7 mouse cellular contexts compared by ENCODE assay signal in genomic region chr4:95160465-95160864, GRCm38 (mm10).
DNase-seq lines count a peak whose midpoint lies in the region; ATAC-seq and TF ChIP-seq lines count a peak whose summit lies in the region.

No protein-coding gene starts in this region.

- H3K9ac ChIP-seq in lung, postnatal 0 days (replicated peaks; ENCODE audit: low read depth) = no peak overlapping the region
- H3K9ac ChIP-seq in forebrain, embryonic 14.5 days (ENCODE audit: low read length) = no peak overlapping the region; the same call in 1 of the 2 replicates
- no peak overlapping the region for H3K9ac ChIP-seq in limb, embryonic 15.5 days
- peak overlapping the region; percentile 80 for H3K9ac ChIP-seq in stomach, embryonic 16.5 days (ENCODE audit: low read length)

- no peaks in the 10 kb centered on the region for H3K36me3 ChIP-seq in lung, postnatal 0 days (ENCODE audit: insufficient read depth, low read length)
- H3K36me3 ChIP-seq in forebrain, embryonic 14.5 days (ENCODE audit: control insufficient read depth, insufficient read depth, low read length) = no peaks in the 10 kb centered on the region
- H3K36me3 ChIP-seq in limb, embryonic 15.5 days = no peaks in the 10 kb centered on the region
- H3K36me3 ChIP-seq in stomach, embryonic 16.5 days (ENCODE audit: control insufficient read depth, insufficient read depth, low read length) = no peaks in the 10 kb centered on the region

- 49% methylated on average over 3 of the region's 3 CpGs for whole genome bisulfite sequencing in lung, postnatal 0 days
- WGBS in forebrain, embryonic 14.5 days = 80% methylated on average over 3 of the region's 3 CpGs
- 77% methylated on average over 3 of the region's 3 CpGs for WGBS in limb, embryonic 15.5 days
- WGBS in stomach, embryonic 16.5 days = 65% methylated on average over 3 of the region's 3 CpGs

- H3K9me3 ChIP-seq in lung, postnatal 0 days (ENCODE audit: low read length) = no peaks in the 10 kb centered on the region
- H3K9me3 ChIP-seq in forebrain, embryonic 14.5 days (replicated peaks; ENCODE audit: control insufficient read depth, low read length) = no peaks in the 10 kb centered on the region
- H3K9me3 ChIP-seq in limb, embryonic 15.5 days = no peaks in the 10 kb centered on the region
- H3K9me3 ChIP-seq in stomach, embryonic 16.5 days (replicated peaks; ENCODE audit: control insufficient read depth, low read length) = no peaks in the 10 kb centered on the region

- no peak for ATAC-seq in lung, postnatal 0 days
- ATAC-seq in forebrain, embryonic 14.5 days = no peak
- no peak for ATAC-seq in limb, embryonic 15.5 days (ENCODE audit: insufficient number of reproducible peaks, low FRiP score, low TSS enrichment, low read depth)
- ATAC-seq in stomach, embryonic 16.5 days (ENCODE audit: insufficient read depth, low FRiP score) = no peak

- no peak for DNase-seq in lung, postnatal 0 days (ENCODE audit: low spot score)
- DNase-seq in lung, postnatal 10 days = no peak
- DNase-seq in forebrain, embryonic 14.5 days (ENCODE audit: low spot score) = no peak
- DNase-seq in right cerebral cortex, postnatal 14 days = no peak
- no peak for DNase-seq in cerebellum, postnatal 14 days

- peak overlapping the region; percentile 45; the same call in 1 of the 2 replicates for H3K4me3 ChIP-seq in lung, postnatal 0 days (ENCODE audit: low read depth, low read length)
- no peak overlapping the region; the same call in 1 of the 2 replicates for H3K4me3 ChIP-seq in forebrain, embryonic 14.5 days (ENCODE audit: low read depth, low read length)
- H3K4me3 ChIP-seq in limb, embryonic 15.5 days = no peak overlapping the region; the same call in 1 of the 2 replicates
- no peak overlapping the region; the same call in 1 of the 2 replicates for H3K4me3 ChIP-seq in stomach, embryonic 16.5 days (replicated peaks; ENCODE audit: low read length)

- H3K27ac ChIP-seq in lung, postnatal 0 days (ENCODE audit: low read length) = peak overlapping the region; percentile 97
- no peak overlapping the region for H3K27ac ChIP-seq in forebrain, embryonic 14.5 days (ENCODE audit: low read depth, low read length)
- H3K27ac ChIP-seq in limb, embryonic 15.5 days = peak overlapping the region; percentile 93
- peak overlapping the region; percentile 98 for H3K27ac ChIP-seq in stomach, embryonic 16.5 days (ENCODE audit: low read length)

- TF ChIP-seq CTCF in lung, postnatal 0 days (IDR thresholded peaks at IDR 0.05) = no peak

- no peaks in the 10 kb centered on the region for H3K27me3 ChIP-seq in lung, postnatal 0 days (replicated peaks; ENCODE audit: insufficient read depth, low read length)
- H3K27me3 ChIP-seq in forebrain, embryonic 14.5 days (replicated peaks; ENCODE audit: control insufficient read depth, insufficient read depth, low read length) = 0 out of 2 replicates have a peak, but pooled peaks cover 3% of the 10 kb centered on the region
- H3K27me3 ChIP-seq in limb, embryonic 15.5 days = no peaks in the 10 kb centered on the region
- H3K27me3 ChIP-seq in stomach, embryonic 16.5 days (ENCODE audit: control insufficient read depth, insufficient read depth, low read length) = no peaks in the 10 kb centered on the region

- peak overlapping the region; percentile 61; the same call in 1 of the 2 replicates for H3K4me2 ChIP-seq in lung, postnatal 0 days (replicated peaks; ENCODE audit: low read depth, low read length)
- peak overlapping the region; percentile 71 for H3K4me2 ChIP-seq in forebrain, embryonic 14.5 days (ENCODE audit: low read length)
- no peak overlapping the region; the same call in 1 of the 2 replicates for H3K4me2 ChIP-seq in limb, embryonic 15.5 days
- H3K4me2 ChIP-seq in stomach, embryonic 16.5 days (ENCODE audit: low read depth, low read length) = peak overlapping the region; percentile 63

- peaks cover 33% of the 10 kb centered on the region for H3K4me1 ChIP-seq in lung, postnatal 0 days (ENCODE audit: insufficient read depth, low read depth, low read length)
- H3K4me1 ChIP-seq in forebrain, embryonic 14.5 days (ENCODE audit: control insufficient read depth, insufficient read depth, low read length) = no peaks in the 10 kb centered on the region
- peaks cover 11% of the 10 kb centered on the region for H3K4me1 ChIP-seq in limb, embryonic 15.5 days
- peaks cover 15% of the 10 kb centered on the region for H3K4me1 ChIP-seq in stomach, embryonic 16.5 days (ENCODE audit: control insufficient read depth, insufficient read depth, low read length)

- 0 out of 2 replicates have a peak, but pooled peaks have one; percentile 8 for TF ChIP-seq EP300 in lung, postnatal 0 days (IDR thresholded peaks at IDR 0.05)
